Mouse (Mus musculus) myocyte (in vitro differentiated cells): Measurements from ENCODE around the gene Atp5h. TPM values are rescaled to one million over a fixed set of nuclear protein-coding genes. Genes with fewer than 3 reads are reported as not detected.
A peak's percentile ranks its signal among the peaks of the same experiment; 100 is the strongest.

Experiments
- H3K27me3 ChIP-seq: one replicate; pipeline ENCODE4 v1.6.1; 2011; ENCODE audit not compliant: control insufficient read depth, insufficient read depth, insufficient read length
- H3K36me3 ChIP-seq: one replicate; pipeline ENCODE4 v1.6.1; 2011; ENCODE audit not compliant: control insufficient read depth, insufficient read depth
- H3K4me2 ChIP-seq: one replicate; pipeline ENCODE4 v1.6.1; 2011; ENCODE audit warnings: low read depth, control low read depth
- H3K4me3 ChIP-seq: one replicate; pipeline ENCODE4 v1.5.1; 2011; ENCODE audit warnings: mild to moderate bottlenecking, control low read depth, moderate library complexity
- H3K79me2 ChIP-seq: one replicate; pipeline ENCODE4 v1.6.1; 2011; ENCODE audit not compliant: control insufficient read depth, insufficient read depth
- H3ac ChIP-seq: one replicate; pipeline ENCODE4 v1.6.1; 2011; ENCODE audit not compliant: control insufficient read depth, insufficient read length
- CEBPB ChIP-seq: IDR thresholded peaks from 2 replicates; pipeline ENCODE4 v1.6.1; 2011; ENCODE audit warnings: mild to moderate bottlenecking, moderate library complexity; ENCODE audit not compliant: poor library complexity, insufficient read depth, severe bottlenecking
- E2F4 ChIP-seq: IDR thresholded peaks from one replicate; pipeline ENCODE4 v1.6.1; 2011; ENCODE audit warnings: mild to moderate bottlenecking, control low read depth, moderate library complexity; ENCODE audit not compliant: insufficient read depth
- MAX ChIP-seq: IDR thresholded peaks from one replicate; pipeline ENCODE4 v1.6.1; 2011; ENCODE audit warnings: low read depth, mild to moderate bottlenecking, control low read depth
- MYOD1 ChIP-seq, 3 experiments: IDR thresholded peaks; one replicate each; pipeline ENCODE4 v1.6.1; 2011; ENCODE audit warnings: control low read depth in 2 of 3, low read depth in 2 of 3, mild to moderate bottlenecking in 2 of 3, moderate library complexity in 1 of 3; ENCODE audit not compliant: insufficient read length in 2 of 3, control insufficient read depth in 1 of 3
- MYOG ChIP-seq, 3 experiments: IDR thresholded peaks; one replicate each; pipeline ENCODE4 v1.6.1; 2011; ENCODE audit warnings: control low read depth in 2 of 3, low read depth in 2 of 3, mild to moderate bottlenecking in 2 of 3; ENCODE audit not compliant: insufficient read length in 2 of 3, control insufficient read depth in 1 of 3, insufficient read depth in 1 of 3
- POLR2A ChIP-seq: IDR thresholded peaks from one replicate; pipeline ENCODE4 v1.6.1; 2011; ENCODE audit warnings: low read depth, mild to moderate bottlenecking, control low read depth, moderate library complexity; ENCODE audit not compliant: insufficient read length
- POLR2AphosphoS2 ChIP-seq: IDR thresholded peaks from one replicate; pipeline ENCODE4 v1.6.1; 2011; ENCODE audit warnings: low read depth, control low read depth; ENCODE audit not compliant: insufficient read length
- REST ChIP-seq: IDR thresholded peaks from one replicate; pipeline ENCODE4 v1.6.1; 2011; ENCODE audit warnings: mild to moderate bottlenecking, control low read depth, moderate library complexity; ENCODE audit not compliant: insufficient read depth, insufficient read length
- SRF ChIP-seq: IDR thresholded peaks from one replicate; pipeline ENCODE4 v1.6.1; 2011; ENCODE audit warnings: low read depth; ENCODE audit not compliant: control insufficient read depth, insufficient read length
- TCF12 ChIP-seq: IDR thresholded peaks from one replicate; pipeline ENCODE4 v1.6.1; 2011; ENCODE audit warnings: mild to moderate bottlenecking, control low read depth; ENCODE audit not compliant: poor library complexity, insufficient read depth, severe bottlenecking
- TCF3 ChIP-seq: IDR thresholded peaks from one replicate; pipeline ENCODE4 v1.6.1; 2011; ENCODE audit warnings: low read depth, control low read depth; ENCODE audit not compliant: insufficient read length
- USF1 ChIP-seq: IDR thresholded peaks from one replicate; pipeline ENCODE4 v1.6.1; 2011; ENCODE audit warnings: low read depth, mild to moderate bottlenecking, control low read depth, moderate library complexity
- polyA plus RNA-seq: library from polyadenylated mRNA; unstranded; fragments of >200 nt; fragmentation: generic; extraction: Trizol; gene quantifications from one replicate; pipeline ENCODE4 v1.2.1, GENCODE M21; 2012; ENCODE audit warnings: missing spikeins

Atp5h gene
- polyA plus RNA-seq, 1 experiment = 693 TPM

DNA sequence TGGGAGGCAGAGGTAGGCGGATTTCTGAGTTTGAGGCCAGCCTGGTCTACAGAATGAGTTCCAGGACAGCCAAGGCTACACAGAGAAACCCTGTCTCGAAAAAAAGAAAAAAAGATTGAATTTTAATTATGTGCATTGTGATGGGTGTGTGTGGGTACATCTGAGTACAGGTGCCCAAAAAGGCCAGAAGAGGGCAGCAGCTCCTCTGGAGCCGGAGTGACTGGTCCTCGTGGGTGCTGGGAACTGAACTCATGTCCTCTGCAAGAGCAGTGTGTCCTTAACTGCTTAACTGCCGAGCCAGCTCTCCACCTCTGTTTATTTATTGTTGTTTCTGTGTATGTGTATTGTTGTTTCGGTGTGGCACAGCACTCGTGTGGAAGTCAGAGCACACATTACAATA, 41.9 kb downstream of the Atp5h start:
- TF ChIP-seq E2F4 (no peak), CEBPB (no peak), SRF (no peak), POLR2AphosphoS2 (no peak), POLR2A (no peak)
- H3K27me3 ChIP-seq = no peaks in the 10 kb centered on the region
- peaks cover 7% of the 10 kb centered on the region for H3K79me2 ChIP-seq
- H3K36me3 ChIP-seq = no peaks in the 10 kb centered on the region
- H3ac ChIP-seq = no peak overlapping the region
- no peak overlapping the region for H3K4me3 ChIP-seq
- no peak overlapping the region for H3K4me2 ChIP-seq

DNA sequence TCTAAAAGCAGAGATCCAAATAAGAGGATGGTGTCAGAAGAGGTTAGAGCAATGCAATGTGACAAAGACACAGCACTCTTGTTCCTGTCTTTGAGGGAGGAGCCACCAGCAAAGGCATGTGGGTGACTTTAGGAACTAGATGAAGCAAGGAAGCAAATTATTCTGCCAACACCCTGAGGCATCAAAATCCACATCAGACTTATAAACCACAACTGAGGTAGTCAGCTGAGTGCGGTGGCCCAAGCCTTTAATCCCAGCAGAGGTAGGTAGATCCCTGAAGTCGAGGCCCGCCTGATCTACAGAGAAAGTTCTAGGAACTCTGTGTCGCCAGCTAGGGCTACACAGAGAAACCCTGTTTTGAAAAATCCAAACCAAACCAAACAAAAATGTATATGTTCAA, 42.5 kb downstream of the Atp5h start:
- 0 out of 2 replicates have a peak, but pooled peaks have one; percentile 5 for TF ChIP-seq CEBPB
- no peak for TF ChIP-seq SRF
- H3K4me2 ChIP-seq = peak overlapping the region; percentile 77

DNA sequence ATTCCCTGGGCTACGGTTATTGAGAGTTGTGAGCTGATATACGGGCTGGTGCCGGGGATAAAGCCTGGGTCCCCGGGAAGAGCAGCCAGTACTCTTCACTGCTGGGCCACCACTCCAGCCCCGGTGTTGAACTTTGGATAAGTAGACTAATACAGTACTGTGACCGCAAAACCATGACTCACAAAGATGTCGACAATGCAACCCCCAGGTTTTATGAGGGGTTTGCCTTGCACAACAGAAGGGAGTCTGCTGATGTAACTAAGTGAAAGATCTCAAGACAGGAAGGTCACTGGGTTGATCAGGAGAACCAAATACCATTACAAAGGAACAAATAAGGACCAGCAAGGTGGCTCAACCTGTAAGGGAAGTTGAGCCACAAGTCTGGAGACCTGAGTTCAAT, 43.0 kb downstream of the Atp5h start:
- no peak for TF ChIP-seq MYOG (IDR thresholded peaks at IDR 0.05; ENCODE audit: control insufficient read depth in 1 of 3, insufficient read depth in 1 of 3, insufficient read length in 2 of 3, low read depth in 2 of 3)
- TF ChIP-seq CEBPB = peak; percentile 100

More for the DNA sequence above, 42.5 kb downstream of the Atp5h start:
- Histone ChIP-seq H3K79me2 (peaks cover 1% of the 10 kb centered on the region), H3K36me3 (no peaks in the 10 kb centered on the region), H3K4me3 (peak overlapping the region; percentile 14), H3ac (no peak overlapping the region), H3K27me3 (no peaks in the 10 kb centered on the region)

DNA sequence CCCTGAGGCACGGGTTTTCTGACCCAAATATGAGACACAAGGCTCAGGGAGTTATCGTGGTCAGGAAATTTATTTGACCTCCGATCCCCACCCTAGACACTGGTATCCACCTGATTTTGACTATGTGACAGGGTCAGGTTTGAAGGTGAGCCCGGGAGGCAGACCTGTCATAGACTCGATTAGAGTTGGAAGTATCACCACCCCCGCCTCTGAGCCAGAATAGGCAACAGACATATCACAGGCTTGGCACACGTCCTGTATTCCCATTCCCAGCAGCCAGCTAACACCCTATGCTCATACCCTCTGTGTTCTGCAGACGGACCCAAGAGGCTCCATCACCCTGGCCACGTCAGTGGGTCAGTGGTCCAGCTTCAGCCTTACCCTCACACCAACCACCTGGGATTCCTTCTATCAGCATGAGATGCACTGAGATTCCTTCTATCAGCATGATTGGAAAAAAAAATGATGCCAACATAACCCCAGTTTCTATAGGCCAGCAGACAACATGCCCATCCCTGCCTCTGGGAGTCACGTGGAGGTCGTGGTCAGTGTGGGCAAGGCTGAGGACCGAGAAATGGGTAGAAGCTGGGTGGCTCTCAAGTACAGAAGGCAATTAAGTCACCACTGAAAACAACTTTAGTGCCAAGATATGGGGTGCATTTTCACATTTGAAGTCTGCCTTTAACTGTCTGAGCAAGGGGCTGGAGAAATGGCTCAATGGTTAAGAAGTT, 44.9 kb downstream of the Atp5h start:
- H3K36me3 ChIP-seq = no peaks in the 10 kb centered on the region
- H3K79me2 ChIP-seq = no peaks in the 10 kb centered on the region
- peak overlapping the region; percentile 77 for H3K4me2 ChIP-seq
- peak overlapping the region; percentile 14 for H3K4me3 ChIP-seq
- no peaks in the 10 kb centered on the region for H3K27me3 ChIP-seq
- TF ChIP-seq POLR2A (peak; percentile 55), MYOG (IDR thresholded peaks at IDR 0.05; ENCODE audit: control insufficient read depth in 1 of 3, insufficient read depth in 1 of 3, insufficient read length in 2 of 3, low read depth in 2 of 3) (no peak), TCF3 (no peak), USF1 (peak; percentile 96)
- no peak overlapping the region for H3ac ChIP-seq

More for the DNA sequence above, 43.0 kb downstream of the Atp5h start:
- no peaks in the 10 kb centered on the region for H3K27me3 ChIP-seq
- no peaks in the 10 kb centered on the region for H3K79me2 ChIP-seq
- peak overlapping the region; percentile 14 for H3K4me3 ChIP-seq
- no peak overlapping the region for H3ac ChIP-seq
- H3K36me3 ChIP-seq = no peaks in the 10 kb centered on the region
- peak overlapping the region; percentile 77 for H3K4me2 ChIP-seq

DNA sequence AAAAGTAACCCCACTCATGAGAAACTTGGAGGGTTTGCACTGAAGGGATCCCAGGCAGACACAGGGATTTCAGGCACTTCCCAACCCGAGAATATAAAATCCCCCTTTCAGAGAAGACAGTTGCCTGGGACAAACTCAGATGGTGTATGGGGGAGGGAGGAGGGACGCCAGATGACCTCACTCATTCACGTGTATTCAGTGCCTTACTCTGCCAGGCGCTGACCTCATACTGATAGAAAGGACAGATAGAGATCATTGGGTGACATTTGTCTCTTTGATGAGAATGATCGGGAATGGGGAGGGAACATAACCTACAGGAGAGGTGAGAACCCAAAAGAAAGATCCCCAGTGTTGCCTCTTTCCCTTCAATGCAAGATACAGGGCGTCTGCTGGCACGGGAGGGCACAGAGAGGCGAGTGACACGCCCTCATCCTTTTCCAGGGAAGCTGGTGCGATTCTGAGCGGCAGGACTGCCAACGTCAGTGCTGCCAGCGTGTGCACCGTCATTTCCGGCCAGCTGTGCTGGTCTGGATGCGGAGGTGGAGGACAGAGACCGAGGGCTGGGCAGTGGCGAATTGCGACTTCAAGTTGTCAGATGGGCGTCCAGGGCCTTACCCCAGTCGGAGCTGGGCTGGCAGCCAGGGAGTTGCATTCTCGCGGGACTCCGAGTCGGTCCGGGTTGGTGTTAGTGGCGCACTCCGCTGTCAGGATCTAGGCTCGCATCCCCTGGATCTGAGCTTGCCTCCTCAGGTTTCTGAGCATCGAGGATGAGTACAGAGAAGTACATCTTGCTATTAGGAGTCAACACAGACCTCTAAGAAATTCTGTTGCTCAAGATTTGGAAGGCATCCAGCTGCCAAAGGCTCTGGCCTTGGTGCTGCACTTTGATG, 45.7 kb downstream of the Atp5h start:
- Histone ChIP-seq H3K4me3 (peak overlapping the region; percentile 14), H3K27me3 (no peaks in the 10 kb centered on the region), H3K36me3 (no peaks in the 10 kb centered on the region), H3K4me2 (peak overlapping the region; percentile 77), H3K79me2 (no peaks in the 10 kb centered on the region), H3ac (no peak overlapping the region)
- TF ChIP-seq TCF12 = no peak
- peak; percentile 85 for TF ChIP-seq POLR2AphosphoS2
- no peak; the same call in 1 of the 2 replicates for TF ChIP-seq CEBPB
- TF ChIP-seq REST = peak; percentile 55
- peak in 2 of 3 experiments; percentile 86 to 95 for TF ChIP-seq MYOG (IDR thresholded peaks at IDR 0.05; ENCODE audit: control insufficient read depth in 1 of 3, insufficient read depth in 1 of 3, insufficient read length in 2 of 3, low read depth in 2 of 3)
- peak; percentile 80 for TF ChIP-seq TCF3
- peak in 2 of 3 experiments; percentile 87 to 98 for TF ChIP-seq MYOD1 (IDR thresholded peaks at IDR 0.05; ENCODE audit: control insufficient read depth in 1 of 3, insufficient read length in 2 of 3, low read depth in 2 of 3)
- TF ChIP-seq E2F4 = no peak
- TF ChIP-seq POLR2A = peak; percentile 91
- no peak for TF ChIP-seq MAX
- no peak for TF ChIP-seq SRF
- no peak for TF ChIP-seq USF1
